Mouse (Mus musculus) bone marrow macrophage, adult 2 months (primary cell): ENCODE measurements around the gene Brdt.

ENCODE experiments used
- CTCF ChIP-seq: IDR thresholded peaks from 2 replicates; pipeline ENCODE4 v1.5.1; 2012; ENCODE audit warnings: low read depth, mild to moderate bottlenecking, low read length, moderate library complexity
- POLR2A ChIP-seq: IDR thresholded peaks from 2 replicates; pipeline ENCODE4 v1.6.1; 2012; ENCODE audit warnings: mild to moderate bottlenecking, low read depth, low read length, borderline replicate concordance

- TF ChIP-seq CTCF (no peak), POLR2A (no peak)
Measured at GRCm38 (mm10) chr5:107403947-107404684, 73.2 kb downstream of the Brdt start.
